Mouse (Mus musculus) mature B cell (primary cell): Measurements from ENCODE around the gene Csad.

Experiments used
- in situ Hi-C: fragments of 300-500 bp; cut with MboI; formaldehyde crosslinking; loops from 2 replicates; pipeline ENCODE4 v1.14.3; 2019

The Csad gene

DNA sequence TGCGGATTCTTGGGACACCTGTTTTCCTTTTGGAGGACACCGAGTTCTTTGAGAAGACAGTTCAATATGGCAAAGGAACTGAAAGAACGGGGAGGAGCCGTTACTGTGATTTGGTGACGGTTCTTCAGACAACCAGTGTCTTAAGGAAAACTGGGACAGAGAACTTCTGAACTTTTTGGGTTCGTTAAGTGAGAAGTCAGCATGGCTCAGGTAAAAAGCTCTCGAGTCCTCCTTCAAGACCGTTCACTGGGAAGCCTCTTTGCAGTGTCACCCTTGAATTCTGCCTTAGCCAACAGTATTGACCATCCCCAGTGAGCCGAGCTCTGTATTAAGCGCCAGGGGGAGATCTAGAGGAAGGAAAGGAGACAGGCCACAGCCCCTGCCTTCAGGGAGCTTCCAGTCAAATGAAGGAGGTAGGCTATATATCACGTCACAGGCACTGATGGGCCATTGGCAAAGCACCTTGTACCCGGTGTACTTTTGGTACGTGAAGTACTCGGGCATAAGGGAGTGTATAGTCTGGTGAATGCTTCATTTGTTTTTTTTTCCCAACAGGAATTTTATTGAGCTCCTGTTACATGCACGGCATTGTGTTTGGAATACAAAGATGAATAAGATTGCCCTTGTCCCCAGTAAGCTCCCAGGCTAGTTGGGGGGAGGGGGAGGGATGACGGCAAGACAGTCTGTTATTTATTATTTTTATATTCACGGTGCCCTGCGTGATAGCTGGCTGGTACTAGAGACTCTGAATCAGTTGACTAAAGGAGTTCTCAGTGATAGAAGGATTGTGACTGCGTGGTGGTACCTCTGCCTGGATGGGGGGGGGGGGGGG, at the start of gene Csad:
Gene Csad, minus strand, starts transcription at position 51 of the 832 bp plus-strand sequence.
- in situ Hi-C loops = no loop called here

- in situ Hi-C loops = no loop called here
Measured at GRCm38 (mm10) chr15:102250521-102250920, 46.0 kb upstream of the Csad start.

DNA sequence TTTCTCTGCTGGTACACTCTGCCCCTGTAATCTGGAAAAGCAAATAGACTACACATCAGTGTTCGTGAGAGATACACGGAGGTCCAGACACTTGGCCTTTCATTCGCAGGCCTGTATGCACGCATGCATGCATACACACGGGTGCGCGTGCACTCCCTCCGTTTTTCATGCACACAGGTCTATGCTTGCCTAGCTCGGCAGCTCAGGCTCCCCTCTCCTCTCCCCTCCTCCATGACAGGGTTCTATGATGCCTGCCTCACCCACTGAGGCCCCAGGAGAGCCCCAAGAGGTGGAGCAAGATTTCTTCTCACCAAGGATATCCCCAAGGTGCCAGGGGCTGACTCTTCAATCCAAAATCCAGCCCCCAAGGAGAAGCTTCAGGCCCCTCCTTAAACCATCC, 45.4 kb upstream of the Csad start:
- in situ Hi-C loops = no loop called here

DNA sequence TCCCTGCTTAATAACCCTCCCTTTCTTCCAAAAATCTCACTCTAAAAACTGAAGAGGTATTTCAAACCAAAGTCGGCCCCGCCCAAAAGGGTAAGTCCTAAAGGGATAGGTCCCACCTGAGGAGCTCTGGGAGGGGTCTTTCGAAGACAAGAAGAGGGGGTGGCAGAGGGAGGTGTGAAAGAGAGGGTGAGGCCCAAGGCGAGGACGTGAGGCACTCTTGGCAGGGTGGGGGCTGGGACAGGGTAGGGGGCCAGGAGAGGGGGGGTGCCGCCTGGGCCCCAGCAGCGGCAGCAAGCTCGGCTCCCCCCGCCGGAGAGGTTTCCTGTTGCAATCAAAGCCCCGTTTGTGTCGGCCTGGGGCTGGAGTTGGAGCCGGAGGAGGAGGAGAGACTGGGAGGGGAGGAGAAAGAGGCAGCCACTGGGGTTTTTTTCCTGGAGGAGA, 44.7 kb upstream of the Csad start:
- in situ Hi-C loops = no loop called here

GRCm38 (mm10) chr15:102248812-102249191, 44.3 kb upstream of the Csad start:
- in situ Hi-C loops = no loop called here

DNA sequence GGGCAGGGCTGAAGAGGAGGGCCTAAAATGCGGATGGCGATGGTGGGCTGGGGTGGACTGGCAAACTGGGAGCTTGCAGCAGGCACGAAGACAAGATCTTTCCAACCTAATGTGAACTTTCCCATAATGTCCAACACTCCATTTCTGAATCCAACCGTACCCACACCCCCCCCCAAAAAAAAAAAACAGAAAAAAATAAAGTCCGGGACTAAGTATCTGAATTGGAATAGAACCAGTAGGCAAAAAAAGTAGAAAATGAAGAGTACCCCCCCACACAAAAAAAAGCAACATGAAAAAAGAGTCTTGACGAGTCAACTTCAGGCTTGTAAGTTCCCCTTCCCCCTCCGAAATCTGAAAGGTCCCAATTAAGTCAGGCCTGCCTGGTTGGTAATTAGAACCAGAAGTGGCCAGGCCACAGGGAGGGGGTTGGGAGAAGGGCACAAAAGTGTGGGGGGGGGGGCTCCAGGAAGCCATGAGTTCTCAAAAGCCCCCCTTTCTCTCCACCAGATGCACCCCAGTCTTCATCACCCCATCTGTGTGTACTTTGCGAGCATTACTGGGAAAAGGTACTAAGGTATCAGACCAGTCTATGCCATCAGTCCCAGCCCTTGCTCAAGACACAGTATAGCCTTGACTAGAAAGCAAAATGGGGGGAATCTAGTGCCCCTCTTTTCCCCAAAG, 43.7 kb upstream of the Csad start:
- in situ Hi-C loops = no loop called here

DNA sequence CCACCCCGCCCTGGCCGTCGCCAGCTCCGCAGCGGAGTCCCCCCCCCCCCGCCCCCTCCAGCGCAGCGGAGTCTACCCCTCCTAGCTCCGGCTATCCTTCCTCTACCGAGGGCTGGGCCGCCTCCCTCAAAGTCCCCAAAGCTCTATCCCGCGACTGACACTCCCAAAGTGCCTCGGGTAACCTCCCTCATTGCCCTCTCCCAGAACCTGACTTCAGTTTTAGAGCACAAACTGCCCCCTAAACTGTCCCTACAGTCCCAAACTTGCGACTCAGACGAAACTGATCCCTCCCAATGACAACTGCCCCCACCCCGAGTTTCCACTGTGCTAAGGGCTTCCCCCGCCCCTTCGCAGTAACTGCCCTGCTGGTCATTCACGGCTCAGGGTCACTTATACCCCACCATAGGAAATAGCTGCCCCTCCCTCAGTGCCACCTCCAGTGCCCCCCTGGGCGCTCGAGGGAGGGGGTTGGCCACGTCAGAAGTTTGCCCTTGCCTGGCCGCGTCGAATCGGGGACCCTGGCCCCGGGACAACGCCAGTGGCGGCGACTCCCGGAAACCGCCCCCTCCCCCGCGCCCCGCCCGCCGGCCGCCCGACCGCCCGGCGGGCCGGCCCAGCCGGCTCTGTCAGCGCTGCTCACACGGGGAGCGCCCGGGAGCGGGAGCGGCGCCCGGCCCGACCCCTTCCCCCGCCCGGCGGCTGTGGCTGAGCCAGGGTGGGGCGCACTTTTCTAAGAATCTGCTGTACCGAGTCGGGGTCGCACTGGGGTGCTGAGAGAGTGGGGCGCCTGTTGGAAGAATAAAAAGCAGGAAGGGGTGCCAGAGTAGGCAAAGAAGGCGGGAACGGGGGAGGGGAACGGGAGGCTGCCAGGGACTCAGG, 43.0 kb upstream of the Csad start:
- in situ Hi-C loops = no loop called here

GRCm38 (mm10) chr15:102246866-102247251, 42.3 kb upstream of the Csad start:
- in situ Hi-C loops = no loop called here

GRCm38 (mm10) chr15:102245891-102246741, 41.6 kb upstream of the Csad start:
- in situ Hi-C loops = no loop called here

DNA sequence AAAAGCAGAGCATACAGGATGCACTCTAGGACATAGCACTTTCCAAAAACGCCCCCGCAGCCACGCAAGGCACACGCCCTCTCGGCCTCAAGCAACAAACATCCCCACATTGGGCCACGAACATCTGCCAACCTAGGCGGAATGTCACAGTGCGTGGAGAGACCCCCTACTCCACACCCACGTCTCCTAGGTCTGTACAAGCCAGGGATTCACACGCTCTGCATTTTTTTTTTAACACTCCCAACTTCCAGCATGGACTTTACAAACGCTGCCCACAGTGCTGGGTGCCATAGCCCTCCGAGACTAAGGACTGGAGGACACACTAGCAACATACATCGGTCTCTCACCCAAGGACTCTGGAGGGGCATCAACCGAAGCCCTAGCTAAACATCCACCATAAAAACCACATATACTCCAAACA, 40.9 kb upstream of the Csad start:
- in situ Hi-C loops = no loop called here

DNA sequence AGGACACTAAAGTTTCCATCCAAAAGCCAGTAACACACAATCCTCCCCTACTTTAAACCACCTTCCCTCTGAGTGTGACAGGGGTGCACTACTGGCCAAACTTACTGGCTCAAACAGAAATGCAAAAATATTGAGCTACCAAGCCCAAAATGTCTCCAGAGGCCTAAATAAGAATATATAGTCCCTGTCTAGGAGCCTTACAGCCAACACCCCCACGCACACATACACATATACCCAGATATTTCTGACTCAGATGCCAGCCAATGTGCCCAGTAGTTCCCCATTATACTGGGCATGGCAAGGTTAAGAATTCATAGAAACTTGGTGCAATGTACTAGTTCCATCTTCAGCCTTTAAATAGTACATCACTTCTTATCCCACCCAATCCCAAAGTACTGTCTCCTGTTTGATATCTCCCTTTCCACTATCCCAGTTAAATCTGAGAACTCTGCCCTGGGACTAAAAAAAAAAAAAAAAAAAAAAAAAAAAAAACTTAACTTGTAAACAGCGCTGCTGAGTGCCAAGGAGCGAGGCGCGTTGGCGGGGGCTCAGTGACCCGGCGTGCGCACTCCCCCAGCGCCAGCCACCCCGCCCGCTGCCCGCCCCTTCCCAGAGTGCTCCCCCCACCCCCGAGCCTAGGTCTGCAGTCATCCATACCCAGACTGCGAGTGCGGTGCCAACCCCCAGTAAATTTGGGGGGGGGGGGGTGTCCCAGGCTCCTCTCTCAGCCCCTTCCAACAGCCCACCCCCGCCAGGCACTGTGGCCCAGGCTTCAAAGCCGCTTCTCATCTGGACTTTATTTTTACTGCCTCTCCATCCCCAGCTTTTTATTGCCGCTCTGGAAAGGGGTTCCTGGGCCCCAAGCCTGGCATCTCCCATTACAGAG, 40.0 kb upstream of the Csad start:
- in situ Hi-C loops = no loop called here

DNA sequence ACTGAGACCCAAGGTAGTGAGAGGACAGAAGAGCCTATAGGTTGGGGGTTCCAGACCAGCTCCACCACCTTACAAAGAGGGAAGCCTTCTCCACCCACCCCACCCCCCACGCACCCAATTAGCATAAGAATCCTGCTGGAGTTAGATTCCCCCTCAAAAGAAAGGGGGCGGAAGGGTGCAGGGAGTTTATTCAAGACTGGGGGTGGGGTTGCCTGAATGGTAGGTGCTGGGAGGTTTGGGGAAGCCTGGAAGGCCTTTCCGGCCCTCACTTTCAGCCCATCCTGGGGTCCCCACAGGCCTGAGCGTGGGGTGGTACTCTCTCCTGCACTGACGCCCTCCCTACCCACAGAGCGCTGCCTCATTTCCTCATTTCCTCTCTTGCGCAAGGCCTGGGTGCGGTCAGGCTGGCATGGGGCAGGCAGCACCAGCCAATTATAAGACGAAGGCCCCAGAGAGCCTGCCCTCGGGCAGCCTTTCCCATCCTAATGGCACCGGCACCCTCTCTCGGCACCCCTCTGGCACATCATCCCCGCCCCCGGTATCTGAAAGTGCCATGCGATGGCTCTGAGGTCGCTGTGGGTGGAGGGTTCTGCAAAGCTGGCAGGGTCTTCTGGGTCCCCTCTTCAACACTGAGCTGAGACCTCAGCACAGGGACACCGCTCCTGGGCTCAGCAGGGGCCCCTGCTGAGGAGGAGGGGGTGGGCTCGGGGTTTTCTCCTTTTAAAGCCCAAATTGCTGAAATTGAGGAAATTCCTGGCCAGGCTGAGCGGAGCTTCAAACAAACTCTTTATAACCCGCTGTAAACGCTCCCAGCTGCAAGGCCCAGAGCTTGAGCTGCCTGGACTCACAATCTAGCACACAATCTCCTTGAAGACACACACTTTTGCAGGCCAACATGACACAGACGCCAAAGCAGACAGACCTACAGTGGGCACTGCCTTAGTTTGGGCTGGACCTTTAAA, 39.0 kb upstream of the Csad start:
- in situ Hi-C loops = no loop called here

GRCm38 (mm10) chr15:102242404-102243228, 38.1 kb upstream of the Csad start:
- in situ Hi-C loops = no loop called here

GRCm38 (mm10) chr15:102240607-102241006, 36.1 kb upstream of the Csad start:
- in situ Hi-C loops = no loop called here

DNA sequence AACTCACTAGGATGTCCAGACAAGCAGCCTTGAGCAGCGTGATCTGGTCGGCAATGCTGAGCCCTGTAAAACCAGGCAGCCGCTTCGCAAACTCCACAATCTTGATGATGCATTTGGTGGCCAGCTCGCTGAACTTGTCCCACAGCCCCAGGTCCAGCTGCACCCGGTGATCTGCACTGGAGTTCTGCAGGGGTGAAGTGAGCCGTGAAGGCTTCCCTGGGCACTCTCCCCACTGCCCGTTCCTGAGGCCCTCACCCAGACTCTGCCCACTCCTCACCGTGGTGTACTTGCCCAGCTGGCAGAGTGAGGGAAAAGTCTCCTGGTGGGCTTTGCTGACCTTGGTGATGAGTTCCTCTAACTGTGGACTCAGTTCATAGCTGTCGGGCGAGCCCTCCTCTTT, 35.3 kb upstream of the Csad start:
- in situ Hi-C loops = loop anchor here (10.0 kb wide), 1 partner anchor 75 kb away; no protein-coding TSS in a partner anchor

DNA sequence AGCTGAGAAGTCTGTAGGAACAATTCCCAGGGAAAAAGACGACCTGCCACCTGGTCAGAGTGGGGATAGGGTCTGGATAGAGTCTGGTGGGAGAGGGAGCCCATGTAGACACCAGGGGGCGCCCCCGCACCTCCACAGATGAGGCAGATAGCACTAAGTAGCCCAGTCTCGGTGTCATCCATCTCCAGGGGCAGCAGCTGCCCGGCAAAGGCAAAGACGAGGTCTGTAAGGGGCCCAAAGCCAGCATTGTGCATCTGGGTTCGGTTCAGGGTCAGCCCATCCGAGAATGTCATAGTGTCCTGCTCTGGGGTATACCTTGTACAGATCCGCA, 34.7 kb upstream of the Csad start:
- in situ Hi-C loops = loop anchor here (10.0 kb wide), 1 partner anchor 76 kb away; no protein-coding TSS in a partner anchor

GRCm38 (mm10) chr15:102238543-102239259, 34.2 kb upstream of the Csad start:
- in situ Hi-C loops = loop anchor here (10.0 kb wide), 1 partner anchor 76 kb away; no protein-coding TSS in a partner anchor
